Mouse (Mus musculus): ENCODE data around the gene Faap24.

- TF ChIP-seq POLR2A (IDR thresholded peaks at IDR 0.05; ENCODE audit: extremely low read depth, insufficient read depth, low read length) (no peak), CTCF (IDR thresholded peaks at IDR 0.05; ENCODE audit: extremely low read depth, insufficient read depth, low read length) (no peak)
Observed at GRCm38 (mm10) chr7:35357621-35358020, 39.0 kb downstream of the Faap24 start.
